Mouse (Mus musculus) embryo, embryonic 9.5 days (tissue): Measurements from ENCODE around the gene Gipc3.

Experiments used
- DNase-seq: peaks from one replicate; pipeline ENCODE4 v3.0.0-alpha.2; 2017; ENCODE audit errors: extremely low spot score

Gene Gipc3

DNA sequence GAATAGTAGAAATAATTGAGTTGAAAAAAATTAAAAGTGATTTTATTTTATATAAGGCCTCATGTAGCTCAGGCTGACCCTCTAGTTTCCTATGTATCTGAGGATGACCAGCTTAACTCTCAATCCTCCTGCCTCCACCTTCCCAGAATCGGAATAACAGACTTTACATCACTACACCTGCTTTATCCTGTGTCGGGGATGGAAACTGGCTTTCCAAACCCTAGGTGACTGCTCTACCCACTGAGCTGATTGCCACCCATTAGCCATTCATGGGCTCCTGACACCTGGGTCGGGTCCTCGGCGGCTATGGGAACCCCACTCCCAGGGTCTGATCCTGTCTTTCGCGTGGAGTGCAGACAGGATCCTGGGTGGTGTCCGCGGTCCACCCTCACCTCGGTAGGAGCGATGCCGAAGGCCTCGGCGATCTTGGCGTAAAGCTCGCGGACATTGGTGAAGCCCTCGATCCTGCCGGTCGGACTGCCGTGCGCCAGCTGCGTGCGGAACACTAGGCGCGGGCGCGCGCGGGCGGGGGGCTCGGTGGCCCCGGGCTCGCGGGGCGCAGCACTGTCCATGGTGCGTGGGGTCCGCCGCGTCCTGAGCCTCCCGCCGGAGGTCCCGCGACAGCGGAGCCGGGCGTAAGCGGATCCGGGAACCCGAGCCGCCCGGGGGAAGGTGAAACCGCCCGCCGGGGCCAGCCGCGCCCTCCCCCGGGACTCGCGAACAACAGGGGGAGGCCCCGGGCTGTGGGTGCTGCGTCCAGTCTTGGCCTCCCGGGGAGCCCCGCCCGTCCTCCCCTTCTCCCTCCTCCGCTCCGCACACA is at the start of gene Gipc3:
TSS of gene Gipc3 (minus strand) at position 581 of the 820 bp plus-strand sequence.
- DNase-seq: no peak

DNA sequence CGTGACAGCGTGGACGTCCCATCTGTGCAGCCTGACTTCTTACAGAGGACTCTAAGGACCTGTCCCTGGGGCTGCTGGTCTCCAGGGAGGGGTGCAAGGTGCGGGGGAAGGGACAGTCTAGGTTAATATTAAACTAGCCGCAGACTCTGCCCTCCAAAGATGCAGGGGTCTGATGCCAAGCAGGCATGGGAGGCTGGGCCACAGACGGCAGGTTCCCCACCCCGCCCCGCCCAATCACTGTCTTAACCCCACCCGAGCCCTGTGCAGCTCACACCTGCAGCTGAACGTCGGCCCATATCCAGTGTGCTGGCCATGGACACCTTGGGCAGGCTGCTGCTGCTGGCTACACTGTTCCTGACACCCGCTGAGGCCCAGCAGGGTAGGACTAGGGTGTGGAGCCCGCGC is 49.7 kb upstream of the Gipc3 start, which contains the start of gene Smim24:
TSS of gene Smim24 (plus strand) at position 271 of the 405 bp plus-strand sequence.
- no peak for DNase-seq

GRCm38 (mm10) chr10:81392270-81392669 is 49.2 kb upstream of the Gipc3 start:
- no peak for DNase-seq

DNA sequence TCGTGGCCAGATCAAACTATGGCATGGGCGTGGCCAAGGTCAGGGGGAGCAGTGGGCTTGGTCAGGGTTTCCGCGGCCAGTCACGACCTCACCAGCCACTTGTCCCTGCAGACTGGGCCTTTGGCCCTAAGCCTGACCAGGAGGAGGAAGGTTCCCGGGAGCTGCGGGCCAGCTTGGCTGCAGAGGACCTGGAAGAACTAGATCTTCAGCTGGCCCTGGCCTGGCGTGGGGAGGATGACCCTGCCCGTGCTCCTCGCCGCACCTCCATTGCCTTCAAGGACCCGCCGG is 47.6 kb upstream of the Gipc3 start:
- DNase-seq: no peak

GRCm38 (mm10) chr10:81389801-81390677 is 47.0 kb upstream of the Gipc3 start:
- DNase-seq: peak; percentile 75

GRCm38 (mm10) chr10:81389373-81389772 is 46.3 kb upstream of the Gipc3 start:
- no peak for DNase-seq

GRCm38 (mm10) chr10:81388505-81389055 is 45.5 kb upstream of the Gipc3 start, which contains the start of gene Gm48552:
Gene Gm48552 (plus strand): TSS chr10:81389005.
- no peak for DNase-seq

GRCm38 (mm10) chr10:81387716-81388115 is 44.6 kb upstream of the Gipc3 start:
- no peak for DNase-seq

- no peak for DNase-seq
Measured at GRCm38 (mm10) chr10:81385603-81386306, 42.7 kb upstream of the Gipc3 start.

- DNase-seq: no peak
Measured at GRCm38 (mm10) chr10:81384605-81384982, 41.5 kb upstream of the Gipc3 start.

DNA sequence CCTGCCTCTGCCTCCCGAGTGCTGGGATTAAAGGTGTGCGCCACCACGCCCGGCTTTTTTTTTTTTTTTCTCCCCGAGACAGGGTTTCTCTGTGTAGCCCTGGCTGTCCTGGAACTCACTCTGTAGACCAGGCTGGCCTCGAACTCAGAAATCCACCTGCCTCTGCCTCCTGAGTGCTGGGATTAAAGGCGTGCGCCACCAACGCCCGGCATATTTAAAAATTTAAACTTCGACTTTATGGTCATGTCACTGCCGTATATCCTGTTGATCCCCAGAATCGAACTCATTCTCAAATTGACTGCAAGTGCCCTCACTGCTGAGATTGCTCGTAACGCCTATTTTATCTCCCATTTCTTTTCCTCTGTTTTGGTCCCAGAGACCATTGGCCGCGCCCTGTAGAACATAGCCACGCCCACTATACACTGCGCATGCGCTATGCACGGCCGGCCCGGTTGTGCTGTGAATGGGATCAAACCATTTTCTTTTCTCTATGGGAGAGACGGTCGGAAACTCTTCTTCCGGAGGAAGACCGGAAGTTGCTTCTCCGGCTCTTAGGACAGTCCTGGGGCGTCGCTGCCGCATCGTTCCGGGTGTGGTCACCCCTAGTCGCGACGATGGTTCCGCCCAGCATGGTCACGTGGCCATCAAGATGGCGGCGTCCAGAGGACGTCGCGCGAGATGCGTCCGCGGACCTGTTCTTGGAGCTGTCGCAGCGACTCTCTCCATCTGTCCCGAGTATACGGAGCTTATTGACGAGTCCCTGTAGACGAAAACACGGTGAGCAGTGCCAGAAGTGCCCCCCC is 40.9 kb upstream of the Gipc3 start, which contains the start of the genes Dohh and Gm48551:
TSS of gene Dohh (plus strand) at position 627 of the 803 bp plus-strand sequence.
TSS of gene Gm48551 (plus strand) at position 665 of the 803 bp plus-strand sequence.
- peak; percentile 99 for DNase-seq

DNA sequence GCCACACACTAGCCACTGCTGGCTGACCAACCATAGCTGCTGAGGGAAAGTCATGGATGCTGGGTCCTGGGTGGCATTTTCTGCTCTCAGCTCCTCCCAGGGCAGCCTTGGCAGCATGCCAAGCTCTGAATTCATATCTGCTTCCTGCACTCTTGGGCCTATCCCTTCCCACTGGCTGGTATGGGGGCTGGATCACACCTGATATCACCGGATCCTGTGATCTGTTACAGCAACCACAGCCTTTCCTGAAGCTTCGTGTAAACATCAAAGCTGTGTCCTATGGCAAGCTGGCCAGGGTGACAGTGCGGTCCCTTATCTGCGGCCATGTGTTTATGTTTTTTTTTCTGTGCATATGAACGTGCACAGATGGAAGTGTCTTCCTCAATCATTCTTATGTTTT is 39.0 kb upstream of the Gipc3 start:
- no peak for DNase-seq

DNA sequence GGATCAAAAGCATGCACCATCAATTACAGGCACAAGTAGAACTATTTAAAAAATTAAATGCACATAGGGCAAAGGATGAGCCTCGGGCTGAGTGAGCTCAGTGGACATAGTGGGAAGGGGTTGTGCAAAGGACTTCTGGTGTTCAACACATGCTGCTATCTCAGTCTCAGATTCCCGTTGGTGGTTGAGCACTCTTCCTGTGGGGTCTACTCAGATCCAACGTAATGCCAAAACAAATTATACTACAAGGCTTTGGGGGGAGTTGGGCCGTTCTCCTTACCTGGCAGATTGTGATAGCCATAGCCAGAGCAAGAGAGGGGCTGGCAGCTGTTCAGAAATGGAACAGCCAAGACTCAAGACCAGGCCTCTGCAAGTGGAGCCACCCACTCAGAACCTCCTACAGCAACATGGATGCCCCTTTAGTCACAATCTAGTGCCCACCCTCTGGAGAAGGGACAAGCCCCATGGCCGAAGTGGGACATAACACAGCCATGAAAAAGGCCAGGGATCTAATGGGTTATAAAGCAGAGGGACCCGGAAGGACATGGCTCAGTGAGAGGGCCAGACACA is 36.8 kb upstream of the Gipc3 start:
- DNase-seq: no peak

DNA sequence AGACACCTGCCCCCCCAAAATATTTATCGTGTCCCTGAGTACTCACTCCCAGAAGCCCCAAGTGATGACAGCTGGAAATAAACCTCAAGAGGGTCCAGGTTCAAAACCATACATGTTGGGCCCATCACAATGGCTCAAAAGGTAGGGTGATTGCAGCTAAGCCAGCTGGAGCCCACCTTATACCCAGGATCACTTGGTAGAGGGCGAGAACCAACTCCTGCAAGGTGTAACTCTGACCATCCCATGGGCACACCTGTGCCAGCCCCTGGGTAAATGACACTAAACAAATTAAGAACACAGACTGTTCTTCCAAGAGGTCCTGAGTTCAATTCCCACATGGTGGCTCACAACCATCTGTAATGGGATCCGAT is 36.1 kb upstream of the Gipc3 start:
- no peak for DNase-seq

DNA sequence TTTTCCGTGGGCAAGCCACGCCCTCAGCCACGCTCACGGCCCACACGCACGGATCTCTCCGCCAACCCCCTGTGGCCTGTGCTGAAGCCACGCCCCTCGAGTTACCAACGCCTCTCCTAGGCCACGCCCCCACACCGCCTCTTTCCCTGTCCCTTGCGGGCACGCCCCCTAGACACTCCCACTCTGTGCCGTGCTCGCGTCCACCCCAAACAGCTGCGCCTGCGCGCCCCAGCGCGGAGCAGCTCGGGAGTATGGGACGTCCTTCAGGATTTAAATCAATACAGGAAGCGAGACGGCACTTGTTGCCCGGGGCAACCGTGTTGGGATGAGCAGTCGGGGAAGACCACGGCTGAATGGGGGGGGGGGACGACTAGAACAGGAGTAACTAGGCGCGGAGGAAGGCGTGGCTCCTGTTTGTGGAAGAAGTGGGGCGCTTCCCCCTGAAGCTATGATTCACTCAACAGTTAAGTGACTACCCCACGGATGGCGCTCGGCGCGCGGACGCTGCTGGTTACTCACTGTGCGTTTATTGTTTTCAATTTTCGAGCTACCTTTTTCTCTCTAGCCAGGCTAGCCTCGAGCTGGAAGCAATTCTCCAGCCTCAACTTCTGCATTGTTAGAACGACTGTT is 35.6 kb upstream of the Gipc3 start:
- peak; percentile 100 for DNase-seq

DNA sequence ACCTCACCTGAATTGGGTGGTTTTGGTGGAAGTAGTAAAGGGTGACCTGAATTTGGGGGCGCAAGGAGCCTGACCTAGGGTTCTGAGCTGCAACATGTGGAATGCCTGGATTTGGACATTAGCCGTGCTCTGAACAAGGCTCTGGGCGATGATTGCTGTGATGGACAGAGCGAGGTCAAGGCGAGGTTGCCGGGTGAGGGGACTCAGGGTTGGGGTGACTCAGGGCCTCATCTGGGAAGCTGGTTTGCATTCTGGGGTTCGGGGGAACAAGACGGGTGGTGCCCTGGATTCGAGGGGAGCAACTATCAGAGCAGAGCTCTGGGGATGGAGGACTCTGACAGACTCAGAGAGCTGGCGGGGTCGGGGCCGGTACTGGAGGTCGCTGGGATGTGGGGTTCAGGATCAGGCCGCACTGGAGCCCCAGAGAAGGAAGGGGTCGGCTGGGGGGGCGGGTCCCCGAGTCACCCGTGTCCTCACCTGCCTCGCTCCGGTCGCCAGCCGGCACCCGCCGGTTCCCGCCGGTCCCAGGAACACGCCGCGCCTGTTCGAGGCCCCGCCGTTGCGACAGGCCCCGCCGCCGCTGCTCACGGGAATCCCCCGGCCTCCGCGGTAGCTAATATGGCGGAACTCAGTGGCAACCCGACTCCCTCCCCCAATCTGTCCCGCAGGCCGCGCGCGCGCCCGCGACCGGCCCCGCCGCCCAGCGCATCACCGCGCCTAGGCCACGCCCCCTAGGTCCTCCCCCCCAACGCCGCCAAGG is 34.9 kb upstream of the Gipc3 start, which contains the start of gene Fzr1:
TSS of gene Fzr1 (minus strand) at position 724 of the 760 bp plus-strand sequence.
- no peak for DNase-seq

- no peak for DNase-seq
Measured at GRCm38 (mm10) chr10:81377362-81377664, 34.2 kb upstream of the Gipc3 start.

DNA sequence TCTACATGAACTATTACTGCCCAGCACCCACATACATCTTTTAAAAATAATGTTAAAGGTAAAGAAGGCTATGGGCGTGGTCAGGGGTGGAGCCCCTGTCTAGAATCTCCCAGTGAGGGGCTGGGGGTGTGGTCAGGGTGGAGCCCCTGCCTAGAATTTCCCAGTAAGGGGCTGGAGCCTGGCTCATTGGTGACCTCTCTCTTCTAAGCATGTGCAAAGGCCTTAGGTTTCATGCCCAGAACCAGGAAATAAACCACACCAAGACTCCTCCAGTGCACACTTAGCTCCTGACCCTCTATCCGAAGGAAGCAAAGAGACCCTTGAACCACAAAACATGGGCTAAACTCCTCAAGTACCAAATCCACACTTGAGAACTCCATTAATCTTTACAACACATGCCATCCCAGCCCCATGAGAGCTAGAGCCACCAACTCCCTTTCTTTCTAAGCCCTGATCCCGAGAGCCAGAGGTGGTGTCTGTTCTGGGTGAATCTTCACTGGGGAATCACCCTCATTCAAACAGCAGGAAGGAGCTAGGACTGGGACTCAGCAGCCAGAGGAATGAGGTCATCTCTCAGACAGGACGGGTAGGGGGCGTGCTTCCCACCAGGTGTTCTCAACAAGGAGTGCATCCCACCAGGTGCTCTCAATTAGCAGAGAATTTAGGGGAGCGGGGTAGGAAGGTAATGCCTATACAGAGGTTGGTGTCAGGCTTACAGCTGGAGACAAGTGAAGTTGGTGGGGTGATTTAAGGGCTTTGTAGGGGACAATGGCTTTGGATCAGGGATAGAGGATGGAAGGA is 33.7 kb upstream of the Gipc3 start:
- no peak for DNase-seq

DNA sequence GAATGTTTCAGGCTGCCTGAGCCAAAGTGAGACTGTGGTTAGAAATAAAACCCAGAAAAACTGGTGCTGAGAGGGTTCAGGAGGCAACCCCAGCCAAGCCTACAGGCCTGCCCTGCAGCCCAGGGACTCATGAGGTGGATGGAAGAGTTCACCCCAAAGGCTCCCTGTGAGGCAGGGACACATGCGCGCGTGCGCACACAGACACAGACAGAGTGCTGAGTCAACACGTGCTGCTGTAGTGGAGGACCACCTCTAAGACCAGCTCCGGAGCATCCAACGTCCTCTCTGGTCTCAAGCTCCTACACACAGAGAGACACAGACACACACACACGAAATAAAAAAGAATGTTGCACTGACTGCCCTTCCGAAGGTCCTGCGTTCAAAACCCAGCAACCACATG is 32.3 kb upstream of the Gipc3 start:
- no peak for DNase-seq
